Mouse (Mus musculus): Measurements from ENCODE around the gene Ttc26. TPM values are rescaled to one million over a fixed set of nuclear protein-coding genes. Genes with fewer than 3 reads are reported as not detected.
A peak's percentile ranks its signal among the peaks of the same experiment; 100 is the strongest.

The Ttc26 gene
- total and polyA plus RNA-seq, 3 experiments: 1.4 to 2.1 TPM; not detected in 1

DNA sequence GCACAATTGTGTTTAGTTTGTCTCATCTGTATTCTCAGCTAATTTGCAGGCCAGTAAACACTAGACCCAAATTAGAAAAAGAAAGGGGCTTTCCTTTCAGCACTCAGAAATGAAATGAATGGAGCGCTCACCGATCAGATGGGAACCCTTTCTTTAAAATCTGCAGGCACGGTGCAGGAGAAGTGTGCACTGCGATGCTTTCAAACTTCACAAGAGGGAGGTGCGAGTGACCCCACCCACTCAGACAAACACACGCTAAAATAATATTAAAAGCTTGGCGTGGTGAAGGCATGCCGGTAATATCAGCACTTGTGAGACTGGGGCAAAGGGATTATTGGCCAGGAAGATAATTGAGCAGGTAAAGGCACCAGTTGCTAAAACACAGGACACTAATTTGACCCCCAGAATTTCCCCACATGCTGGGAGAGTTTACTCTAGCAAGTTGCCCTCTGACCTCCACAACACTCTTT lies 25.9 kb upstream of the Ttc26 start:
- no peaks in the 10 kb centered on the region for H3K9me3 ChIP-seq (replicated peaks; ENCODE audit: insufficient read depth, low read length)
- peak; percentile 73 for DNase-seq (ENCODE audit: low read depth, low spot score)
- H3K36me3 ChIP-seq (ENCODE audit: control insufficient read depth in 1 of 2, insufficient read depth in 2 of 2, low read length in 2 of 2): peaks cover 4 to 24% of the 10 kb centered on the region in 2 experiments
- peak overlapping the region; percentile 92 for H3K27ac ChIP-seq (ENCODE audit: control insufficient read depth, low read depth, low read length)
- H3K9ac ChIP-seq (ENCODE audit: control insufficient read depth, low read depth, low read length, poor library complexity, severe bottlenecking): peak overlapping the region; percentile 90
- H3K4me3 ChIP-seq (ENCODE audit: control insufficient read depth in 1 of 2, insufficient read depth in 1 of 2, low read depth in 2 of 2, low read length in 2 of 2): peak overlapping the region; percentile 93 to 97
- peak; percentile 10; the same call in 1 of the 2 replicates for TF ChIP-seq TBP (IDR thresholded peaks at IDR 0.05; ENCODE audit: low read depth, low read length)
- TF ChIP-seq MXI1 (IDR thresholded peaks at IDR 0.05; ENCODE audit: low read depth, low read length): peak; percentile 64
- no peak for TF ChIP-seq USF1 (IDR thresholded peaks at IDR 0.05; ENCODE audit: low read depth, low read length)
- TF ChIP-seq TCF12 (IDR thresholded peaks at IDR 0.05; ENCODE audit: low read depth, low read length): peak; percentile 15; the same call in 1 of the 2 replicates
- TF ChIP-seq UBTF (IDR thresholded peaks at IDR 0.05; ENCODE audit: borderline replicate concordance, insufficient read depth, low read depth, low read length): no peak
- peak; percentile 48; the same call in 1 of the 2 replicates for TF ChIP-seq MAX (IDR thresholded peaks at IDR 0.05; ENCODE audit: low read length)
- peak; percentile 34 for TF ChIP-seq ETS1 (IDR thresholded peaks at IDR 0.05; ENCODE audit: low read depth, low read length)
- TF ChIP-seq SIN3A (IDR thresholded peaks at IDR 0.05; ENCODE audit: low read length): peak; percentile 58
- 0 out of 2 replicates have a peak, but pooled peaks have one; percentile 49 for TF ChIP-seq MYC (IDR thresholded peaks at IDR 0.05; ENCODE audit: low read depth, low read length)
- peaks cover 33% of the 10 kb centered on the region for H3K79me2 ChIP-seq (ENCODE audit: control insufficient read depth, insufficient read depth, low read length, poor library complexity)
- peaks cover under 1 to 21% of the 10 kb centered on the region in 2 experiments for H3K4me1 ChIP-seq (ENCODE audit: control insufficient read depth in 1 of 2, insufficient read depth in 2 of 2, low read length in 2 of 2)
- no peaks in the 10 kb centered on the region for H3K27me3 ChIP-seq (ENCODE audit: control insufficient read depth in 1 of 2, insufficient read depth in 2 of 2, low read length in 2 of 2)

DNA sequence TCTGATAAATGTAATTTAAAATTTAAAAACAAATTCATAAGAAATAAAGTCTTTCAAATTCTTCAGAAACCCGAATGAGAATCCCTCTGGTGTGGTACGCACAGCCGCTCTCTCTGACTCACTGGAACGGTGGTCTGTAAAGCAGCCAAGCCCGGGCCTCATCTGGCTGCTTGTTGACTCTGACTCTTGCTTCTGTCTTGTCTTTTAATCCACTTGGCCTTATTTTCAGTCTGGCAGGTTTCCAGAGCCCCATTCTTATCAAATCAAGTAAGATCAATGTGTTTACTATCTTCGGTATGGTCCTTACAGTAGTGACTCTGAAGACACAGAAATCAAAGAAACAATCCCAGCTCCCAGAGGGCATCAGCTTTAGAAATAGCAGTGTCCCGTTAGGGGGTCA lies 25.4 kb upstream of the Ttc26 start:
- DNase-seq (ENCODE audit: low read depth, low spot score): peak; percentile 78
- Histone ChIP-seq H3K79me2 (ENCODE audit: control insufficient read depth, insufficient read depth, low read length, poor library complexity) (peaks cover 29% of the 10 kb centered on the region), H3K27ac (ENCODE audit: control insufficient read depth, low read depth, low read length) (peak overlapping the region; percentile 92), H3K9ac (ENCODE audit: control insufficient read depth, low read depth, low read length, poor library complexity, severe bottlenecking) (peak overlapping the region; percentile 90), H3K4me1 (ENCODE audit: control insufficient read depth in 1 of 2, insufficient read depth in 2 of 2, low read length in 2 of 2) (peaks cover 6 to 21% of the 10 kb centered on the region in 2 experiments), H3K4me3 (ENCODE audit: control insufficient read depth in 1 of 2, insufficient read depth in 1 of 2, low read depth in 2 of 2, low read length in 2 of 2) (peak overlapping the region; percentile 93 to 97), H3K36me3 (ENCODE audit: control insufficient read depth in 1 of 2, insufficient read depth in 2 of 2, low read length in 2 of 2) (peaks cover 2 to 24% of the 10 kb centered on the region in 2 experiments), H3K9me3 (replicated peaks; ENCODE audit: insufficient read depth, low read length) (no peaks in the 10 kb centered on the region), H3K27me3 (ENCODE audit: control insufficient read depth in 1 of 2, insufficient read depth in 2 of 2, low read length in 2 of 2) (no peaks in the 10 kb centered on the region)
- no peak for TF ChIP-seq MEF2A (IDR thresholded peaks at IDR 0.05; ENCODE audit: extremely low read depth, insufficient replicate concordance, low read depth, low read length, poor library complexity, severe bottlenecking)
- TF ChIP-seq MAFK (IDR thresholded peaks at IDR 0.05; ENCODE audit: borderline replicate concordance, low read depth, low read length): no peak
- TF ChIP-seq MYC (IDR thresholded peaks at IDR 0.05; ENCODE audit: low read depth, low read length): no peak
- no peak for TF ChIP-seq ELF1 (IDR thresholded peaks at IDR 0.05; ENCODE audit: low read depth, low read length)
- TF ChIP-seq USF2 (IDR thresholded peaks at IDR 0.05; ENCODE audit: borderline replicate concordance in 1 of 2, insufficient read depth in 1 of 2, low read depth in 1 of 2, low read length in 2 of 2): no peak
- no peak for TF ChIP-seq SMC3 (IDR thresholded peaks at IDR 0.05; ENCODE audit: low read depth, low read length)
- TF ChIP-seq TCF12 (IDR thresholded peaks at IDR 0.05; ENCODE audit: low read depth, low read length): no peak
- no peak for TF ChIP-seq POLR2AphosphoS5 (IDR thresholded peaks at IDR 0.05; ENCODE audit: borderline replicate concordance, low read depth, low read length)
- TF ChIP-seq ZKSCAN1 (IDR thresholded peaks at IDR 0.05; ENCODE audit: low read depth, low read length): no peak
- no peak for TF ChIP-seq UBTF (IDR thresholded peaks at IDR 0.05; ENCODE audit: borderline replicate concordance, insufficient read depth, low read depth, low read length)
- no peak for TF ChIP-seq JUND (IDR thresholded peaks at IDR 0.05; ENCODE audit: low read depth, low read length)
- TF ChIP-seq MXI1 (IDR thresholded peaks at IDR 0.05; ENCODE audit: low read depth, low read length): no peak
- no peak for TF ChIP-seq CHD2 (IDR thresholded peaks at IDR 0.05; ENCODE audit: low read length)
- no peak for TF ChIP-seq POLR2A (IDR thresholded peaks at IDR 0.05; ENCODE audit: control insufficient read depth in 1 of 2, insufficient read depth in 1 of 2, low read depth in 1 of 2, low read length in 2 of 2, poor library complexity in 1 of 2)
- TF ChIP-seq EP300 (IDR thresholded peaks at IDR 0.05; ENCODE audit: low read depth in 1 of 2, low read length in 2 of 2): peak in 1 of 2 experiments; percentile 34; a peak in 1 of 4 replicates
- TF ChIP-seq GATA1 (IDR thresholded peaks at IDR 0.05; ENCODE audit: low read depth, low read length): peak; percentile 52
